Mouse (Mus musculus): ENCODE results near the gene Ppp1r35.

DNA sequence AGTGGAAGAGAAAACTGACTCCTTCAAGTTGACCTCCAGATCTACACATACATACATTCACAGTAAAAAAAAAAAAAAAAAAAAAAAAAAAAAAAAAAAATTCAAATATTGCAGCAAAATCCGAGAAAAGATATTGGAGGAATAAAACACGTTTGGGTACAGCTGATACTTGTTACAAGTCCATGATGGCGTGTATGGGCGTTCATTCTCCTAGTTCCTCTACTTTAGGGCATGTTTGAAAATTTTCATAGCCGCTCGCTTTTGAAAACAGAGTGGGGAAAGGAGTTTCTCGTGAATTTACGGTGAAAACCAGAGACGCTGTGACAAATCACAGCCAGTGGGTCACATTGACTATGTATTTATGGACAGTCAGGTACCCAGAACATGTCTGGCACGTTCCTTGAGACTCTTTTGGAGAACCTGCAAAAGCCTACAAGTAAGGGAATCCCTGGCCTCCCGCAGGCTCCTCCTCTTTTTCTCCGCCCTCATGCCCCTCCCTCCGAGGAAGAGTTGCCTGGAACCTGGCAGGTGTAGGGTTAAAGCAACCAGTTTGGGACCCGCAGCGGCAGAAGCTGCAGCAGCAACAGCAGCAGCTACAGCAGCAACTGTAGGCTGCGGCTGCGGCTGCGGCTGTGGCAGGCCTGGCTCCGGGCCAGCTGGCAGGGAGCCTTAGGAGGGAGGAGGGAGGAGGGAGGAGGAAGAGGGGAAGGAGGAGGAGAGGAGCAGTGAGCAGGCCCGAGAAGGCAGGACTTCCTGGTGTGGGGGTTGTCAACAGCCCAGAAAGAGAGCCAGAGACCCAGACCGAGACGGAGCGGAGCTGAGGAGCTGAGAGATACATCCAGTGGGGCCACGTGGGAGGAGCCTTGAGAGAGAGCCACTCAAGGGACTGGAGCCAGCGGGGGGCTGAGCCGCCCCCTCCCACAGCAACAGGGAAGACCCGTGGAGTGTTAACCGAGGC, 33.2 kb upstream of the Ppp1r35 start, which contains the start of gene Tsc22d4:
- TF ChIP-seq CTCF (IDR thresholded peaks at IDR 0.05; ENCODE audit: low read depth, low read length) (no peak), POLR2A (IDR thresholded peaks at IDR 0.05; ENCODE audit: extremely low read depth, insufficient read depth, low read length) (peak; percentile 69; the same call in 1 of the 2 replicates)
